Mouse (Mus musculus) left cerebral cortex, adult 2 months (tissue): Measurements from ENCODE around the gene Cacng1. TPM values are rescaled to one million over a fixed set of nuclear protein-coding genes. Genes with fewer than 3 reads are reported as not detected.
A peak's percentile ranks its signal among the peaks of the same experiment; 100 is the strongest.

ENCODE experiments used
- DNase-seq, 2 experiments: peaks; one replicate each; pipeline ENCODE4 v3.0.0; 2021 to 2022; ENCODE audit warnings: low spot score in 2 of 2, mixed read lengths in 1 of 2; ENCODE audit errors: extremely low spot score in 1 of 2
- H3K27ac ChIP-seq: fragments of 200-600 bp; 2 replicates; pipeline ENCODE4 v1.8.1; 2022
- H3K4me3 ChIP-seq: fragments of 200-600 bp; 2 replicates; pipeline ENCODE4 v1.8.1; 2022
- CTCF ChIP-seq: fragments of 200-600 bp; IDR thresholded peaks from 2 replicates; pipeline ENCODE4 v1.8.1; 2022; ENCODE audit warnings: antibody characterized with exemption, mild to moderate bottlenecking, moderate library complexity
- intact Hi-C: fragments of 180-260 bp; cut with DNase I; formaldehyde crosslinking; loops from one replicate; pipeline ENCODE4 v1.15.1; 2025
- total RNA-seq, 2 experiments: library from RNA; stranded (reverse); gene quantifications; 2 replicates each; pipeline ENCODE4 v1.2.3; 2021

Cacng1 gene
- total RNA-seq, 2 experiments from 2014 or later = not detected

- intact Hi-C loops = no loop called here
- no peak for DNase-seq
- Histone ChIP-seq H3K27ac (no peak overlapping the region), H3K4me3 (no peak overlapping the region)
- no peak for TF ChIP-seq CTCF
Measured at GRCm38 (mm10) chr11:107731498-107731897, 15.2 kb upstream of the Cacng1 start.

GRCm38 (mm10) chr11:107730940-107731339 lies 14.6 kb upstream of the Cacng1 start:
- H3K27ac ChIP-seq = no peak overlapping the region

GRCm38 (mm10) chr11:107729141-107729540 lies 12.8 kb upstream of the Cacng1 start:
- intact Hi-C loops = no loop called here
- no peak for DNase-seq
- no peak for TF ChIP-seq CTCF
- Histone ChIP-seq H3K27ac (no peak overlapping the region), H3K4me3 (no peak overlapping the region)

More at GRCm38 (mm10) chr11:107730940-107731339, 14.6 kb upstream of the Cacng1 start:
- no peak overlapping the region for H3K4me3 ChIP-seq
- no peak for TF ChIP-seq CTCF
- DNase-seq = no peak
- intact Hi-C loops = no loop called here

- intact Hi-C loops = no loop called here
- Histone ChIP-seq H3K4me3 (no peak overlapping the region), H3K27ac (no peak overlapping the region)
- DNase-seq = no peak
- TF ChIP-seq CTCF = peak; percentile 30
Measured at GRCm38 (mm10) chr11:107728073-107728863, 11.9 kb upstream of the Cacng1 start.

GRCm38 (mm10) chr11:107724603-107725002 lies 8.3 kb upstream of the Cacng1 start:
- no peak for DNase-seq
- H3K4me3 ChIP-seq = no peak overlapping the region
- no peak for TF ChIP-seq CTCF
- H3K27ac ChIP-seq = no peak overlapping the region
- intact Hi-C loops = no loop called here

GRCm38 (mm10) chr11:107721057-107721456 lies 4.7 kb upstream of the Cacng1 start:
- intact Hi-C loops = no loop called here
- DNase-seq = no peak
- TF ChIP-seq CTCF = no peak
- no peak overlapping the region for H3K27ac ChIP-seq
- H3K4me3 ChIP-seq = no peak overlapping the region

GRCm38 (mm10) chr11:107720264-107721021 lies 4.1 kb upstream of the Cacng1 start:
- DNase-seq = no peak

GRCm38 (mm10) chr11:107714368-107714767 lies 2.0 kb downstream of the Cacng1 start:
- Histone ChIP-seq H3K4me3 (no peak overlapping the region), H3K27ac (no peak overlapping the region)
- no peak for TF ChIP-seq CTCF
- no peak for DNase-seq
- intact Hi-C loops = no loop called here

More at GRCm38 (mm10) chr11:107720264-107721021, 4.1 kb upstream of the Cacng1 start:
- no peak for TF ChIP-seq CTCF
- Histone ChIP-seq H3K27ac (no peak overlapping the region), H3K4me3 (no peak overlapping the region)
- intact Hi-C loops = no loop called here

- H3K4me3 ChIP-seq = no peak overlapping the region
- intact Hi-C loops = no loop called here
- H3K27ac ChIP-seq = no peak overlapping the region
- DNase-seq = peak in 1 of 2 experiments; percentile 24
- TF ChIP-seq CTCF = no peak
Measured at GRCm38 (mm10) chr11:107710379-107710778, 5.9 kb downstream of the Cacng1 start.

GRCm38 (mm10) chr11:107707897-107708610 lies 8.3 kb downstream of the Cacng1 start:
- no peak for DNase-seq
- Histone ChIP-seq H3K4me3 (no peak overlapping the region), H3K27ac (no peak overlapping the region)
- intact Hi-C loops = no loop called here
- TF ChIP-seq CTCF = no peak

- DNase-seq = no peak
- TF ChIP-seq CTCF = no peak
- intact Hi-C loops = no loop called here
- Histone ChIP-seq H3K4me3 (no peak overlapping the region), H3K27ac (no peak overlapping the region)
Measured at GRCm38 (mm10) chr11:107705476-107706074, 10.7 kb downstream of the Cacng1 start.
